Mouse (Mus musculus) frontal cortex, adult 2 months (tissue): ENCODE measurements at regions not wholly inside any gene's neighbourhood (a gene's known extent, or its start where the extent isn't known, plus 50 kb on each side); places are given as distances from the start of the nearest gene placed in this dataset.

Experiments used
- DNase-seq, 2 experiments: peaks; one replicate each; pipeline ENCODE4 v3.0.0; 2022; ENCODE audit warnings: low spot score in 1 of 2; ENCODE audit errors: extremely low spot score in 1 of 2

DNA sequence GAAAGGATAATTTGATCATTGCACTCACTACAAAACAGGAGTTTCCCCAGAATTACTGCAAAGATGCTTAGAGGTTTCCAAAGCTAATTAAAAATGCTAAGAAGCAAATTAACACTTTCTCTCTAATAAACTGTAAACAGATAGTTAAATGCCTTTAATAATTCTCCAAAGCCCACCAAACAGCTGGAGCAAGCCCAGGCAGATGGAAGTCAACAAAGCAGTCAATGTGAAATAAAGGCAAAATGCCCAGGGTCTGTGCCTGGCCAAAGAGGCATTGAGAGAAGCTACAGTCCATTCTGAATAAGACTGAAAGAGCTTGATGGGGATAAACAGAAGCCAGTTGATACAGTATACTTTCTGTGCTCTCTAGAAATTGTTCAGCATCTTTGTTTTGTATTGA, 215.6 kb upstream of the Lrfn5 start:
- no peak for DNase-seq

DNA sequence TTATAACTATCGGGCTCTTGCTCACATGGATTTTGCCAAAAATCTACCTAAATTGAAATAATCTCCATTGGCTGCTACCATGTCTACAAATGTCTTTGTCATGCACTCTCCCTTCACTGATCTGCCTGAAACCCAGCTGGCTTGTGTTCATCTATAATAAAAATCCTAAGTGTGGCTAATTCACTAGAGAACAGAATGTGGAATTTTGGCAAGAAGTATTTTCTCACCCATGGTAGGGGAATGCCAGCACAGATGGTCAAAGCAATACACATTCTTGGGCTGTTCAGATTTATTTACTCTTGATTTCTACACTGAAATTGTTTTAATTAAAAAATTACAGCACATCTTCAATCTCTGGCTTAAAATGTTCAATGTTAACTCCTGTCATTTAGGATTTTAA, 200.8 kb upstream of the Lrfn5 start:
- peak; percentile 23 to 38 for DNase-seq

DNA sequence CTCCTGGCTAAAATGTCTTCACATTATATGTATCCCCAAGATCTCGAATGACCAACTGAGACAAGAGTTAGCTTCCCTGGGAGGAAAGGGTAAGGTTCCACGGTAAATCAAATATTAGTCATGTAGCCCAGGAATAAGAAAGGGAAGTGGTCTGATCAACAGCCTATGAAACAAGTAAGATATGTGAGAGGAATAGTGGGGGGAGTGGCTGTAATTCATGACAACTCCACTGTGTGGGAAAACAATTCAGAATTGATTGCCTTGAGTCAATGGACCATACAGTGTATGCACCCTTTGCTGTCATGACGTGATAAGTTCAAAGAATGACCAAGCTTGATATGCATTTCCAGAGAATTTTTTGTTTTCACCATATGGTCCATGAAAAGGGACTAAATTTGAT, 190.8 kb upstream of the Lrfn5 start:
- no peak for DNase-seq
